ENCODE assay signal across 18 mouse cellular contexts in the genomic region with DNA sequence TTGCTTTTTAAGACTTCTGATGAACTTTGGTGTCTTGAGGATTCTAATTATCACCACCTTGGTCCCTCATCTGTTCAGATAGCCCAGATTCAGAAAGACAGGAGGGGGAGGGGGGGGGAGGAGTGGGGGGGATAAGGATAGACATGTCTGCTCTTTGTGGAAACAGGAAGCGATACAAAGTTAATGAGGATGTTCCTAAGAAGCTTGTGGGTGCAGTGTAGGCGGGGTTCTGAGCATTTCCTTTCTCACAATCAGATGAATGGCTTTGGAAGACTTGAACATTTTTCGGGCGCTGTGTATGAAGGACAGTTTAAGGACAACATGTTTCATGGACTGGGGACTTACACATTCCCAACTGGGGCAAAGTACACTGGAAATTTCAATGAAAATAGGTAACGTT. TPM values are rescaled to one million over a fixed set of nuclear protein-coding genes. Genes with fewer than 3 reads are reported as not detected.
"Had no signal": no experiment of that assay in that cellular context is flagged by ENCODE, and none has a peak within 500 bp of the region (broad histone marks: within the 10 kb centered on the region; RNA-seq: fewer than 3 reads in every experiment).

No protein-coding gene starts in this region.

- H3K27ac ChIP-seq: kidney, postnatal 0 days; left cerebral cortex, adult 2 months; liver, embryonic 13.5 days; neural tube, embryonic 12.5 days; neural tube, embryonic 15.5 days; stomach, embryonic 15.5 days had no signal

- H3K27me3 ChIP-seq: liver, embryonic 13.5 days; megakaryocyte, embryonic 14.5 days; neural tube, embryonic 12.5 days; neural tube, embryonic 15.5 days; stomach, embryonic 15.5 days had no signal

- H3K4me3 ChIP-seq: left cerebral cortex, adult 2 months; liver, embryonic 13.5 days; megakaryocyte, embryonic 14.5 days; neural tube, embryonic 12.5 days; neural tube, embryonic 15.5 days; stomach, embryonic 15.5 days had no signal

- DNase-seq: kidney, postnatal 25 days; layer of hippocampus, postnatal 36 days; liver, embryonic 13.5 days; lung, adult 2 months; lung, postnatal 14 days; lung, postnatal 4 days; midbrain, embryonic 14.5 days; right cerebral cortex, adult 18-20 months; right cerebral cortex, postnatal 14 days; right cerebral cortex, postnatal 4 days; thymus, postnatal 36 days had no signal

- H3K4me1 ChIP-seq: liver, embryonic 13.5 days; neural tube, embryonic 12.5 days; neural tube, embryonic 15.5 days; stomach, embryonic 15.5 days had no signal

- H3K9me3 ChIP-seq: liver, embryonic 13.5 days; megakaryocyte, embryonic 14.5 days; neural tube, embryonic 12.5 days; neural tube, embryonic 15.5 days; stomach, embryonic 15.5 days had no signal

- H3K36me3 ChIP-seq: liver, embryonic 13.5 days; neural tube, embryonic 12.5 days; neural tube, embryonic 15.5 days; stomach, embryonic 15.5 days had no signal

- H3K9ac ChIP-seq: liver, embryonic 13.5 days; neural tube, embryonic 12.5 days; neural tube, embryonic 15.5 days; stomach, embryonic 15.5 days had no signal

RNA-seq across cellular contexts. Expression of a gene that starts 11.9 kb away (rescaled TPM):
- total RNA-seq: liver, adult 2 months had no signal
- polyA plus RNA-seq: liver, adult 2 months had no signal
